Mouse (Mus musculus) ovary, postnatal 10 days (tissue): Measurements from ENCODE around the gene Cox6b1.

Experiments
- DNase-seq: peaks from one replicate; pipeline ENCODE4 v3.0.0; 2022; ENCODE audit warnings: low spot score

Gene Cox6b1

GRCm38 (mm10) chr7:30585170-30585569 is 40.8 kb downstream of the Cox6b1 start:
- DNase-seq = no peak

- DNase-seq = no peak
Measured at GRCm38 (mm10) chr7:30584339-30584738, 41.6 kb downstream of the Cox6b1 start.

- no peak for DNase-seq
Measured at GRCm38 (mm10) chr7:30581547-30581946, 44.4 kb downstream of the Cox6b1 start.

- no peak for DNase-seq
Measured at GRCm38 (mm10) chr7:30579950-30580349, 46.0 kb downstream of the Cox6b1 start.

- no peak for DNase-seq
Measured at GRCm38 (mm10) chr7:30572969-30573368, 53.0 kb downstream of the Cox6b1 start.

- DNase-seq = no peak
Measured at GRCm38 (mm10) chr7:30572389-30572788, 53.6 kb downstream of the Cox6b1 start.

- DNase-seq = no peak
Measured at GRCm38 (mm10) chr7:30567555-30567954, 58.4 kb downstream of the Cox6b1 start.
